Mouse (Mus musculus) megakaryocyte progenitor cell, adult 5-6 weeks (primary cell): ENCODE measurements around the gene Gm5936. TPM values are rescaled to one million over a fixed set of nuclear protein-coding genes. Genes with fewer than 3 reads are reported as not detected.
A peak's percentile ranks its signal among the peaks of the same experiment; 100 is the strongest.
"Not testable (repeated sequence)": the region's sequence is repeated elsewhere in the genome, so short reads cannot be mapped to it uniquely, and the experiment has no call there.

Experiments used
- ATAC-seq: replicated peaks from 2 replicates; pipeline ENCODE4 v1.8.0; 2016; ENCODE audit warnings: mild to moderate bottlenecking, moderate TSS enrichment, inconsistent platforms; ENCODE audit not compliant: poor library complexity
- total RNA-seq, 2 experiments: library from RNA; stranded (forward) in 1 of 2; stranded (reverse) in 1 of 2; fragments of 157-497, 149-512 nt in 1 of 2; fragments of 200-1000 nt in 1 of 2; gene quantifications; 2 replicates each; pipeline versions ENCODE4 v1.2.3 to v1.2.4; 2015 to 2017

The Gm5936 gene
- total RNA-seq (2015): not detected in 2 replicates
- not detected in 2 replicates for total RNA-seq (2017)

GRCm38 (mm10) chrX:74836842-74837522 lies at the start of gene Gm5936:
Gene Gm5936, plus strand, starts transcription at chrX:74837196.
- peak; percentile 46; the same call in 1 of the 2 replicates for ATAC-seq

- not testable (repeated sequence) for ATAC-seq
These were observed 19.1 kb downstream of the Gm5936 start for GRCm38 (mm10) chrX:74856104-74856503.

- not testable (repeated sequence) for ATAC-seq
These were observed 43.1 kb downstream of the Gm5936 start for GRCm38 (mm10) chrX:74880123-74880522.

Other genes starting within 250 kb of the Gm5936 start
- gene Olfr1325, start 244.5 kb upstream of the Gm5936 start, total RNA-seq (2015): not detected in 2 replicates
- gene Olfr1325, start 244.5 kb upstream of the Gm5936 start, total RNA-seq (2017): not detected in 2 replicates
- gene Gm5640, start 191.6 kb upstream of the Gm5936 start, total RNA-seq (2015): not detected in 2 replicates
- not detected in 2 replicates for gene Gm5640, start 191.6 kb upstream of the Gm5936 start, total RNA-seq (2017)
- gene Gm6890, start 96.3 kb upstream of the Gm5936 start, total RNA-seq (2015): not detected in 2 replicates
- gene Gm6890, start 96.3 kb upstream of the Gm5936 start, total RNA-seq (2017): not detected in 2 replicates
- gene Gab3, start 248.3 kb downstream of the Gm5936 start, total RNA-seq (2015): 3.4 and 4.1 TPM in 2 replicates
- gene Gab3, start 248.3 kb downstream of the Gm5936 start, total RNA-seq (2017): 2.0 and 2.5 TPM in 2 replicates